Mouse (Mus musculus) lung, adult 2 months (tissue): Measurements from ENCODE around the gene Slco1b2. TPM values are rescaled to one million over a fixed set of nuclear protein-coding genes. Genes with fewer than 3 reads are reported as not detected.
"Not testable (repeated sequence)": the region's sequence is repeated elsewhere in the genome, so short reads cannot be mapped to it uniquely, and the experiment has no call there.

Source experiments
- DNase-seq: peaks from one replicate; pipeline ENCODE4 v3.0.0; 2022
- H3K4me1 ChIP-seq: fragments of 200-500 bp; 2 replicates; pipeline ENCODE4 v1.6.1; 2011; ENCODE audit warnings: low read length; ENCODE audit not compliant: control insufficient read depth, insufficient read depth
- H3K4me3 ChIP-seq: fragments of 200-500 bp; replicated peaks from 2 replicates; pipeline ENCODE3; 2011; ENCODE audit warnings: low read depth, mild to moderate bottlenecking, control low read depth, low read length; ENCODE audit errors: extremely low read depth
- CTCF ChIP-seq: fragments of 200-500 bp; IDR thresholded peaks from 2 replicates; pipeline ENCODE4 v1.5.1; 2011; ENCODE audit warnings: mild to moderate bottlenecking, low read length, control low read depth; ENCODE audit not compliant: insufficient read depth
- POLR2A ChIP-seq: fragments of 200-500 bp; IDR thresholded peaks from 2 replicates; pipeline ENCODE4 v1.6.1; 2011; ENCODE audit warnings: low read depth, mild to moderate bottlenecking, control low read depth, low read length, borderline replicate concordance; ENCODE audit errors: extremely low read depth
- WGBS: fragments of 180-500 bp; shearing (Covaris S2); methylation state at CpG from one replicate; pipeline ENCODE4 v1.1.7; 2018; 5-methylcytosine and 5-hydroxymethylcytosine counted together
- polyA plus RNA-seq: library from polyadenylated mRNA; depleted of rRNA; stranded (reverse); fragments of >200 nt; gene quantifications from 2 replicates; pipeline ENCODE4 v1.2.3, GENCODE M21; 2012; rRNA removed

Gene Slco1b2
- 0.13 TPM in 1 of 2 replicates, not detected in the other for polyA plus RNA-seq

DNA sequence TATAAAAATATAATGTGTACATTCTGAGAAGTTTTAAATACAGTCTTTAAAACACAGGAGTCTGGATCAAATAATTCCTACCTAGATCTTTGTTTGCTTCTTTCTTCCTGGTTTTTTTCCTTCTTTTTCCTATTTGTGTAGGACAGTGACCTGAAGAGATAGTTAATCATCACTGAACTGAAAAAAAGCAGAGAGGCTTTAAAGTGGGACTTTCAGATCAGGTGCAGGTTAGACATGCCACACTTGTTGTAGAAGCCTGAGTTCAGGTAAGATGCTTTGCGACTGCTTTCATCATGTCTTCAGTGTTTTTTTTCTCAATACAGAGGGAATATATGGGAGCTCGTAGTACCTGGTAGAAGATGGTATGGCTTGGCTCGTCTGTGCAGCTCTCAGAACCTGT is at the start of gene Slco1b2:
Gene Slco1b2 (plus strand): TSS at position 228 of the 400 bp plus-strand sequence.
- no peak for DNase-seq
- 71% methylated on average over 3 of the region's 3 CpGs for WGBS
- Histone ChIP-seq H3K4me1 (no peaks in the 10 kb centered on the region), H3K4me3 (no peak within 1 kb of the TSS)
- TF ChIP-seq CTCF = no peak
- no peak for TF ChIP-seq POLR2A

DNA sequence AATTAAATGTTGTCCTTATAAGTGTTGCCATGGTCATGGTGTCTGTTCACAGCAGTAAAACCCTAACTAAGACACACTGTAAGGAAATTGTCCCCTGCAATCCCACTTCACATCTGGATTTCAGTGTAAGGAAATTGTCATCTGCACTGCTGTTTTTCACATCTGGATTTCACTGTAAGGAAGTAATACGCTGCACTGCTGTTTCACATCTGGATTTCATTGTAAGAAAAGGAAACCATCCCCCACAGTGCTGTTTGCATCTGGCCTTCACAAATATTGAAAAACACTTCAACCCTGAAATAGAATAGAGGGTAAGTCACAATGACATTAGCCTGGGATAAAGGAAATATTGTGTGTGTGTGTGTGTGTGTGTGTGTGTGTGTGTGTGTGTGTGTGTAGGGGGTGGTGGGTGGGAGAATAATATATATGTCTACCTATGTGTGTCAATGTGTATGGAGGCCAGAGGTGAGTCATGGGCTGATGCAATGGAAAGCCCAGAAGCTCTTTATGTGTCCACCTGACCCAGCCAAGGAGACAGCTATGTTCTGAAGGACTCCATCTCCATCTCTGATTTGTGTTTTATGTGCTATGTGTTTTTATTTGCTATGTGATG is 44.4 kb upstream of the Slco1b2 start:
- H3K4me3 ChIP-seq = no peak overlapping the region
- 71% methylated on average over 1 of the region's 1 CpGs for WGBS
- DNase-seq = no peak
- no peaks in the 10 kb centered on the region for H3K4me1 ChIP-seq
- TF ChIP-seq POLR2A (no peak), CTCF (no peak)

DNA sequence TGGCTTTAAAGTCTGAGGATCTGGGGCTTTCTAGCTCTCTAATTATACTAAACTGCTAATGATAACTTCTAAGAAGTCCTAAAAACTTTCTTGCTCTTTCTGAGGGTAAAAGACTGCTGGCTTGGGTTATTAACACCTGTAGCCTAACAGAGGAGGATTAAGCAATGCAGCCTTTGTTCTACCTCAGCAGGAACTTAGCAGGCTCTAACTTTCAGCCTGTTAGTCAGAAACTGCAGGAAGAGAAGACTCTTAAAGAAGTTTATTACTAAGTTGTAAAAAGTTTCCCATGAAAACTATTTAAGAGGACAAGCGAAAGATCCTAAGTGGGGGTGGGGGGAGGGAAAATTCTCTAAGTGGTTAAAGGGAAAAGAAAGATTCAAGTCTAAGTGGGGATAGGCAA is 39.3 kb upstream of the Slco1b2 start:
- Histone ChIP-seq H3K4me1 (no peaks in the 10 kb centered on the region), H3K4me3 (no peak overlapping the region)
- no peak for DNase-seq
- TF ChIP-seq POLR2A (no peak), CTCF (no peak)
- 58% methylated on average over 1 of the region's 1 CpGs for WGBS

DNA sequence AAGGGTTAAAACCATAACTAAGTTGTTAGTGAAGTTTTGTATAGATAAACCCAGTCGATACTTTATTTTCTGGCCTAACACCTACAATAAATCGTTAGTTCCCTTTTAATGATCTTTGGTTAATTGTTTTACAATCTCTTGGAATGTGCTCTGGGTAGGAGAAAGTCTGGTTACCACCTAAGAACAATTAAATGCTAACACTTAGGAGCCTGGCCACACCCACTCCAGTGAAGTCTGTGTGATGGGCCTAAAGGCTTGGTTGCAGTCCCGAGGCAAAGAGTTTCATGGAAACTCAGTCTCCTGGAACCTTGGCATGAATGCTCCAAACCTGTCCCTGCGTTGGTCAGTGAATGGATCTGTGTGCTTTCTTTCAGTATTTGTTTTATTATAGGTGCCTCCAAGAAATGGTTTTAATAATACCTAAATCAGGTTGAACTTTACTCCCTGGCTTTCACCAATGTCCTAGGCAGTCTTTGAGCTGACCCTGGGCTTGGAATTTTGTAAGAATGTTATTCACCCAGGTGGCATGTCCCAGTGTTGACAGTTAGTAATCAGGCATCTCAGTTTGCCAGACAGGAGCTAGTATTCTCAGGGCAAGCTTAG is 38.6 kb upstream of the Slco1b2 start:
- not testable (repeated sequence) for DNase-seq, H3K4me3 ChIP-seq, H3K4me1 ChIP-seq
- 47% methylated on average over 4 of the region's 4 CpGs for WGBS

DNA sequence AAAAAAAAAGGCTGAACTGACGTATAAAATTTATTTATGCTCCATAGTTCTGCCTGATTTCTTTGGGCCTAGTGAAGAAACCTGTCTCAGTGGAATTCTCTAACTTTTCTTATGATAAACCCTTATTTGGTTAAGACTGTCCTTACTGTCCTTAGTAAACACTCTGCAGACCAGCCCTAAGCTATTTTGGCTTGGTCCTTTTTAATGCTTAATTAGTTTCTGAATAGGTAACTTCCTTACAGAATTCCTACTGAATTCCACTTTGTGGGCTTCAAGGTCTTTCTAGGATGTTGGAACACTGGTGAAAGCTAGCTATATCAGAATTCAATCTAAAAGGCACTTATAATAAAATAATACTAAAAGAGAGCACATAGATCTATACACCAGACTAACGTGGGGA is 33.2 kb upstream of the Slco1b2 start:
- no peak for TF ChIP-seq CTCF
- no peak for TF ChIP-seq POLR2A
- Histone ChIP-seq H3K4me3 (no peak overlapping the region), H3K4me1 (no peaks in the 10 kb centered on the region)
- 77% methylated on average over 2 of the region's 2 CpGs for WGBS
- no peak for DNase-seq

DNA sequence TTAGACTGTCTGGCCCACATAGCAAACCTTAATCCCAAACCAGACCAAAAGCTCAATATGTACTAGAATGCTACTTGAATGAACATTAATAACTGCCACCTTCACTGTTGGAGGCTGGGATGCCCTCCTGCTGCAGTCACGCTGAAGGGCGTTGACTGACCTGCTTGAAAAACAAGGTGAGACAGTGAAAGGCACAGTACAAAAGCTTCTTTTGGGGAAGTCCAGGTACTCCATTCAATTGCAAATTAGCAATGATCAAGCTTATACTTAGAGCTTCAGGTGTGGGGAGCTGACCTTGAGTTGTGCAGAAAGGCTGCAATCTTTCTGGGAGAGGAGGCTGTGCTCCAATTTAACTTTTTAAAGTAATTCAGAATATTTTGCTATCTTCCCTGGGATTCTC is 32.3 kb upstream of the Slco1b2 start:
- H3K4me1 ChIP-seq = no peaks in the 10 kb centered on the region
- WGBS = 96% methylated on average over 2 of the region's 2 CpGs

DNA sequence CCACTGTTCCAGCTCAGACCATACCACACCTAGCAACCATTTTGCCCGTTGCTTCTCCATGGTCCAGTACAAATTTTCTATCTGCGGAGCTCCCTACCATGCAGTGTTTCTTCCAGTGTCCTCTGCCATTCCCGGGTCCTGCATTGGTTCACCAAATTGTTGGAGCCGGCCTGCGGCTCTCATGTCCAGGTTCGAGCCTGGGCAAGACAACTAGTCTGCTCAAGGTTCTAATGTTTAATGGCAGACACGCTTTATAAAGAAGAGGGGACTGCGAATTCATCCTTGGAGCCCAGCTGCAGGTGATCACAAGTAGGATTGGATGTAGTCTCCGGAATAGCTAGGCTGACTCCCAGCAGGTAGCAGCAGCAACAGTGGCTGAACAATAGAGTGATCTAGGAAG is 28.4 kb upstream of the Slco1b2 start:
- WGBS = 68% methylated on average over 9 of the region's 9 CpGs
- no peak for DNase-seq
- Histone ChIP-seq H3K4me3 (no peak overlapping the region), H3K4me1 (no peaks in the 10 kb centered on the region)
- no peak for TF ChIP-seq CTCF
- TF ChIP-seq POLR2A = no peak

More for the DNA sequence above, 32.3 kb upstream of the Slco1b2 start:
- DNase-seq = no peak
- no peak for TF ChIP-seq CTCF
- TF ChIP-seq POLR2A = no peak
- H3K4me3 ChIP-seq = no peak overlapping the region

DNA sequence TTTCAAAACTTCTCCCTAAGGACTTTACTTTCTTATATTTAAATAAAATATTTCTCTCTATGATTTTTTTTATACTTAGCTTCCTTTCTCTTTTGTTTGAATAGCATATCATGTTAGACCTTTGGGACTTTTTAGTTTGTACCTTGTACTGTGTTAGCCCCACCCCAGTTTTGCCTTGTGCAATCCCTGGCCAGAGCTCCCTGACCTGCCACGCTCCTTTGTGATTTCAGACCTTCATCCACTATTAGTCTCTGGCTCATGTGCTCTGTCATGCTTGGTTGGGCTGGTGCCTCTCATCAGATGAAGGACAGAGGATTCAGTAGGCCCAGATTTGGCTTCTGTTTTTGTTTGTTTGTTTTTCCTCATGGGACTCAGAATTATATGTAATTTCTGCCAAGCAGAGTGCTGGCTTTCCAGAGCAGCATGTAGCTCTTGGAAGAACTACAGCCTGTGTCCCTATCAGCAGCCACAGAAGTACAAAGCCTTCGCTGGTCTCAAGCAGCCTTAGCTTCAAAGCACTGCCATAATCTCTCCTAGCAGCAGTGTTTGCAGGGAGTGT is 18.5 kb upstream of the Slco1b2 start:
- WGBS = 66% methylated on average over 2 of the region's 2 CpGs

DNA sequence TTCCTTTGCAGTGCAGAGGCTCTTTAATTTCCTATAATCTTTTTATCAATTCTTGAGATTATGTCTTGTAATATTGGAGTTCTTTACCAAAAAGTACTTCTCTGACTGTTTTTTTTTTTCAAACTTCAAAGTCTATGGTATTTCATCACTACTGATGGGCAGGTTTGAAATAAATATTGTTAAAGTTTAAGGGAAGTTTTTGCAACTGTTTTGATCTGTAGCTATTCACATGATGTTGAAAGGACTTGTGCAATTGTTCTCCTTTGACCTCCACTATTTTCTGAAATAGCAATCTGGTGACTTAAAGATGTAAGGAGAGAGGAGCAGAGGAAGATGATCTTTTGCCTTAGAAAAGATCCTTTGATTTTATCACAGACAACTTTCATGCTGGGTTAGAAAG is 15.3 kb upstream of the Slco1b2 start:
- no peak for TF ChIP-seq CTCF
- TF ChIP-seq POLR2A = no peak
- Histone ChIP-seq H3K4me1 (no peaks in the 10 kb centered on the region), H3K4me3 (no peak overlapping the region)
- no peak for DNase-seq

More for the DNA sequence above, 18.5 kb upstream of the Slco1b2 start:
- Histone ChIP-seq H3K4me3 (no peak overlapping the region), H3K4me1 (no peaks in the 10 kb centered on the region)
- TF ChIP-seq POLR2A = no peak
- TF ChIP-seq CTCF = no peak
- DNase-seq = no peak

DNA sequence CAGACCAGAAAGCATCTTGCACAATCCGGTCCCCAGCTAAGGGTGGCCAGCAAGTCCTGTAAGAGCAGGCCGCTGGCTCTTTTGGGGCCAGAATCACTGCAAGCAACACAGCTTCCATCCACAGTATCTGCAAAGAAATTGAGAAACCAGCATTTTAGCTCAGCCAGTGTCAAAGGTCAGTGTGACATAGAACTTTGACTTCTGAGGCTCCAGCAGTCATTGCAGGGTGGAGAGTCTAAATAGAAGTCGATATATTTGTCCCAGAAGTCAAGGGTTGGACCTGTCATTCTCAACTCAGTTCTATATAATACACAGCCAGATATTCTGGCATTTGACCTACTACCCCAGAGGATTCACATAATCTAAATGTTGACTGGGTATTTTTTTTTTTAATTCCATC is 14.0 kb upstream of the Slco1b2 start:
- Histone ChIP-seq H3K4me3 (no peak overlapping the region), H3K4me1 (no peaks in the 10 kb centered on the region)
- no peak for DNase-seq
- no peak for TF ChIP-seq POLR2A
- no peak for TF ChIP-seq CTCF
- WGBS = 89% methylated on average over 3 of the region's 3 CpGs
